Mouse (Mus musculus) embryonic facial prominence, embryonic 11.5 days (tissue): Measurements from ENCODE around the gene Efcab5. TPM values are rescaled to one million over a fixed set of nuclear protein-coding genes. Genes with fewer than 3 reads are reported as not detected.
A peak's percentile ranks its signal among the peaks of the same experiment; 100 is the strongest.

Source experiments
- ATAC-seq: fragments of 200-750 bp; cut with Nextera tagmentation; replicated peaks from 2 replicates; pipeline ENCODE4 v1.8.0; 2017; ENCODE audit warnings: low read depth; ENCODE audit not compliant: insufficient number of reproducible peaks, low FRiP score, low TSS enrichment
- DNase-seq: peaks from one replicate; pipeline ENCODE4 v3.0.0-alpha.2; 2015; ENCODE audit warnings: low spot score
- H3K27ac ChIP-seq: fragments of 300-500 bp; sonication (generic); replicated peaks from 2 replicates; pipeline ENCODE4 v1.5.1; 2014; ENCODE audit warnings: mild to moderate bottlenecking, low read depth, low read length, control low read depth
- H3K27me3 ChIP-seq: fragments of 300-500 bp; sonication (generic); 2 replicates; pipeline ENCODE4 v1.6.1; 2014; ENCODE audit warnings: mild to moderate bottlenecking, low read length, moderate library complexity, mixed read lengths; ENCODE audit not compliant: control insufficient read depth, insufficient read depth
- H3K36me3 ChIP-seq: fragments of 300-500 bp; sonication (generic); replicated peaks from 2 replicates; pipeline ENCODE4 v1.6.1; 2014; ENCODE audit warnings: low read depth, mild to moderate bottlenecking, low read length, moderate library complexity, mixed read lengths; ENCODE audit not compliant: control insufficient read depth, insufficient read depth
- H3K4me1 ChIP-seq: fragments of 300-500 bp; sonication (generic); 2 replicates; pipeline ENCODE4 v1.6.1; 2014; ENCODE audit warnings: low read length, mixed read lengths; ENCODE audit not compliant: control insufficient read depth, insufficient read depth
- H3K4me2 ChIP-seq: fragments of 300-500 bp; sonication (generic); 2 replicates; pipeline ENCODE4 v1.6.1; 2014; ENCODE audit warnings: low read depth, mild to moderate bottlenecking, control low read depth, low read length, moderate library complexity
- H3K4me3 ChIP-seq: fragments of 300-500 bp; sonication (generic); 2 replicates; pipeline ENCODE4 v1.5.1; 2014; ENCODE audit warnings: low read depth, low read length, control low read depth
- H3K9ac ChIP-seq: fragments of 300-500 bp; sonication (generic); replicated peaks from 2 replicates; pipeline ENCODE4 v1.6.1; 2014; ENCODE audit warnings: mild to moderate bottlenecking, control low read depth, low read length
- H3K9me3 ChIP-seq: fragments of 300-500 bp; sonication (generic); replicated peaks from 2 replicates; pipeline ENCODE4 v1.6.1; 2016; ENCODE audit warnings: mild to moderate bottlenecking, low read length, inconsistent platforms, mixed read lengths; ENCODE audit not compliant: control insufficient read depth
- WGBS: fragments of 180-500 bp; shearing (Covaris S2); extraction: QIAGEN DNeasy Blood & Tissue Kit; methylation state at CpG from one replicate; pipeline ENCODE4 v1.1.7; 2014; 5-methylcytosine and 5-hydroxymethylcytosine counted together
- microRNA counts: library from miRNA; unstranded; fragments of <30 nt; microRNA quantifications from one replicate; lab custom pipeline; 2016
- microRNA-seq: library from miRNA; unstranded; fragments of <30 nt; microRNA quantifications from one replicate; pipeline ENCODE4, GENCODE M21; 2016; ENCODE audit warnings: borderline number of aligned reads
- polyA plus RNA-seq: library from polyadenylated mRNA; unstranded; fragments of >200 nt; fragmentation: Nextera tagmentation; extraction: Ambion mirVana; gene quantifications from 2 replicates; pipeline ENCODE4 v1.2.1, GENCODE M21; 2014

Gene Efcab5
- polyA plus RNA-seq, 1 experiment from 2014 or later: 0.15 TPM

DNA sequence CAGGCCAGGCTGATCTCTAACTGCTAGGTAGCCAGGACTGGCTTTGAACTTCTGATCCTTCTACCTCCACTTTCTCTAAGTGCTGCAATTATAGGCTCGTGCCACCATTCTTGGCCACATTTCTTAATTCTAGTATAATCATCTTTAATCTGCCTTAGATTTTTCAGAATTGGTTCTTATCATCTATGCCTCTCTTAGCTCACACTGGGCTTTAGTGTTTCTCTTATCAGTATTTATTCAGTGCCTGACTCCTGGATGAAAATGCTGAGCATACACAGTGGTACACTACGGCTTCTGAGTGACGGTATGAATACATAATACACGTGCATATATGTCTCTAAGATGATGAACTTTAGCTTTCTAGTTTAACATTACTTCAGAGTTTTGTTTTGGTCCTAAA, 119.9 kb downstream of the Efcab5 start:
- Histone ChIP-seq H3K36me3 (no peaks in the 10 kb centered on the region), H3K4me1 (no peaks in the 10 kb centered on the region)
- WGBS: 95% methylated on average over 4 of the region's 4 CpGs

DNA sequence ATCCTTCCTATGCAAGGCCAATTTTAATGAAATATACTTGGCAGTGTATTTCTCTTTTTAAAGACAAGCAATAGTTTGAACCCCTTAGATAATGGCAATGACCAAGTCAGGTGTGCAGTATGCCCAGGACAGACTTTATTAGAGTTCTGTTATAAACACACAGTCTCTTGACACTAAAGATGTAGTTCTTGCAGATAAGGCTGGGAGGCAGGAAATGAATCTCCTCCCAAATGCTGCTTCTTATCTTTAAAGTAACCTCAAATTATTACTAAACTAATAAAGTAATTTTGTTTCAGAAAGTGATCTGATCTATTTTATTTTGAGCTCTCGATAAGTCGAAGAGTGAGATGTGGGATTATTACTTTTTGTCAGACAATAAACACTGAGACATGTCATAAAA, 125.4 kb downstream of the Efcab5 start:
- 92% methylated on average over 2 of the region's 2 CpGs for WGBS
- Histone ChIP-seq H3K36me3 (no peaks in the 10 kb centered on the region), H3K4me2 (no peak overlapping the region), H3K9ac (no peak overlapping the region), H3K9me3 (no peaks in the 10 kb centered on the region), H3K4me1 (no peaks in the 10 kb centered on the region), H3K4me3 (no peak overlapping the region), H3K27me3 (no peaks in the 10 kb centered on the region), H3K27ac (no peak overlapping the region)
- no peak for ATAC-seq
- no peak for DNase-seq

More for the DNA sequence above, 119.9 kb downstream of the Efcab5 start:
- Histone ChIP-seq H3K4me2 (no peak overlapping the region), H3K27me3 (no peaks in the 10 kb centered on the region), H3K9me3 (no peaks in the 10 kb centered on the region), H3K27ac (no peak overlapping the region), H3K4me3 (no peak overlapping the region), H3K9ac (no peak overlapping the region)
- ATAC-seq (no peak), DNase-seq (no peak)

- H3K4me3 ChIP-seq: no peak overlapping the region
- H3K4me2 ChIP-seq: no peak overlapping the region
- H3K36me3 ChIP-seq: no peaks in the 10 kb centered on the region
- WGBS: 70% methylated on average over 5 of the region's 5 CpGs
- H3K27me3 ChIP-seq: no peaks in the 10 kb centered on the region
- ATAC-seq: no peak
- H3K27ac ChIP-seq: no peak overlapping the region
- DNase-seq: no peak
- H3K9me3 ChIP-seq: no peaks in the 10 kb centered on the region
- H3K9ac ChIP-seq: no peak overlapping the region
- no peaks in the 10 kb centered on the region for H3K4me1 ChIP-seq
Measured at GRCm38 (mm10) chr11:77061951-77062350, 126.8 kb downstream of the Efcab5 start.

GRCm38 (mm10) chr11:77042816-77043215, 146.0 kb downstream of the Efcab5 start:
- H3K4me1 ChIP-seq: no peaks in the 10 kb centered on the region
- peaks cover 7% of the 10 kb centered on the region for H3K36me3 ChIP-seq
- 81% methylated on average over 2 of the region's 2 CpGs for WGBS
- no peak overlapping the region for H3K4me3 ChIP-seq
- H3K27me3 ChIP-seq: no peaks in the 10 kb centered on the region
- no peak overlapping the region for H3K9ac ChIP-seq
- H3K9me3 ChIP-seq: no peaks in the 10 kb centered on the region
- no peak overlapping the region for H3K27ac ChIP-seq
- ATAC-seq: no peak
- DNase-seq: no peak
- H3K4me2 ChIP-seq: no peak overlapping the region

- ATAC-seq: no peak
- Histone ChIP-seq H3K4me2 (no peak overlapping the region), H3K27ac (no peak overlapping the region), H3K4me3 (no peak overlapping the region), H3K4me1 (no peaks in the 10 kb centered on the region), H3K9me3 (no peaks in the 10 kb centered on the region), H3K9ac (no peak overlapping the region), H3K36me3 (peaks cover 7% of the 10 kb centered on the region), H3K27me3 (no peaks in the 10 kb centered on the region)
- no peak for DNase-seq
- WGBS: 81% methylated on average over 4 of the region's 4 CpGs
Measured at GRCm38 (mm10) chr11:77041891-77042290, 146.9 kb downstream of the Efcab5 start.

MicroRNAs within 50 kb of the gene (microRNA counts, 519-probe panel; counts per million panel counts)
- 4,054 counts per million, percentile 62 among the panel's probes with 10 or more counts for microRNA mmu-miR-423-3p (lab: Ali Mortazavi, UCI)
- microRNA mmu-miR-423-5p (lab: Ali Mortazavi, UCI): 3,982 counts per million, percentile 60 among the panel's probes with 10 or more counts

Small RNAs within 50 kb of the gene (microRNA-seq; reads per million reads assigned to microRNA genes)
- gene Mir423: 5,070 reads per million, percentile 87 among the genes with 10 or more reads in this experiment

Other genes with a start within 250 kb of the Efcab5 start
- 0.86 and 1.0 TPM in 2 replicates for gene Slc6a4, start 190.4 kb downstream of the Efcab5 start, polyA plus RNA-seq
- gene Nsrp1, start 110.5 kb downstream of the Efcab5 start, polyA plus RNA-seq: 59.8 and 63.1 TPM in 2 replicates
- 8.5 and 10.0 TPM in 2 replicates for gene Ssh2, start 27.3 kb upstream of the Efcab5 start, polyA plus RNA-seq